Mouse (Mus musculus) brain, embryonic 14.5 days (tissue): ENCODE measurements at regions not wholly inside any gene's neighbourhood (a gene's known extent, or its start where the extent isn't known, plus 50 kb on each side); places are given as distances from the start of the nearest gene placed in this dataset.

Experiments used
- CTCF ChIP-seq: fragments of 200-500 bp; IDR thresholded peaks from 2 replicates; pipeline ENCODE4 v1.5.1; 2012; ENCODE audit warnings: inconsistent platforms, mild to moderate bottlenecking, moderate library complexity, borderline replicate concordance; ENCODE audit not compliant: insufficient read depth, insufficient read length; ENCODE audit errors: extremely low read depth
- POLR2A ChIP-seq: fragments of 200-500 bp; IDR thresholded peaks from 2 replicates; pipeline ENCODE4 v1.6.1; 2012; ENCODE audit warnings: mild to moderate bottlenecking, inconsistent platforms, borderline replicate concordance; ENCODE audit not compliant: poor library complexity, insufficient read depth, insufficient read length, severe bottlenecking; ENCODE audit errors: extremely low read depth

- no peak for TF ChIP-seq CTCF
- no peak for TF ChIP-seq POLR2A
Measured at GRCm38 (mm10) chr11:110727357-110727961, 240.4 kb upstream of the Kcnj16 start.
